Mouse (Mus musculus): ENCODE data around the gene Il13ra2.
"Not testable (repeated sequence)": the region's sequence is repeated elsewhere in the genome, so short reads cannot be mapped to it uniquely, and the experiment has no call there.

Il13ra2 gene

GRCm38 (mm10) chrX:147429129-147429528, at the start of gene Il13ra2:
TSS of gene Il13ra2 (minus strand) at chrX:147429192.
- in situ Hi-C loops (cut with MseI, MboI): no loop called here

DNA sequence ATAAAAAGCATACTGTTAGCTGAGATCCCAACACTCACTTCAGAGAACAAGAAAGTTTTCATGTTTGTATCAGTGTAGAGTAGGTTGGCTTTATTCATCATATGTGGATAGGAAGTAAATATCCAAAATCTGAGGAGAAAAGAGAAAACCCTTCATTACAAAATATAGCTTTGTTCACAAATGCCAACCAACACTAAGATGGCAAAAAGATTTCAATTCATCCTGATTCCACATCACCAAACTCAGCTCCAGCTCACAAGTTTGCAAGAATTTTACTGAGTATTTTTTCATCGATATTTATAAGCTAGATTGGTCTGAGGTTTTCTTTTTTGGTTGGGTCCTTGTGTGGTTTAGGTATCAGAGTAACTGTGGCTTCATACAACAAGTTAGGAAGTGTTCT, 24.6 kb upstream of the Il13ra2 start, which contains the start of gene Vmn1r239-ps:
Gene Vmn1r239-ps, minus strand, starts transcription at position 101 of the 400 bp plus-strand sequence.
- in situ Hi-C loops (cut with MseI, MboI): not testable (repeated sequence)

GRCm38 (mm10) chrX:147443386-147443785, 14.4 kb upstream of the Il13ra2 start:
- in situ Hi-C loops (cut with MseI, MboI): no loop called here

GRCm38 (mm10) chrX:147435400-147435799, 6.4 kb upstream of the Il13ra2 start:
- in situ Hi-C loops (cut with MseI, MboI): no loop called here

DNA sequence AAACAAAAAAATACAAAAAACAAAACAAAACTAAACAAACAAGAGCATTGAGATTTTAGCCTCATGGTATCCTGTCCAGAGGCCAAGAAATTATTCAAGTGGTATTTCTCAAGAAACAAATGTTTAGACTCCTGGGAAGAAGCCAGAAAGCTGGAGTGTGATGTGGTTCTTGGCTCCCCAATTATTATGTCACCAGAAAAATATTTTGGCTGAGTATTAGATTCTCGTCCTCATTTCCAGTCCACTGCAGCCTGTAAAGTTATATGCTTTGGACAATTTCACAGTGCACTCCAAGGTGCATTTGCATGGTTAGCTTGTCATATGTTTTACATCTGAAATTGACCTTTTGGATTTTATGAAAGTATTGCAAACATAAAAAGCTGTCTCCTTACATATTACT, 761 bp upstream of the Il13ra2 start:
- in situ Hi-C loops (cut with MseI, MboI): no loop called here

DNA sequence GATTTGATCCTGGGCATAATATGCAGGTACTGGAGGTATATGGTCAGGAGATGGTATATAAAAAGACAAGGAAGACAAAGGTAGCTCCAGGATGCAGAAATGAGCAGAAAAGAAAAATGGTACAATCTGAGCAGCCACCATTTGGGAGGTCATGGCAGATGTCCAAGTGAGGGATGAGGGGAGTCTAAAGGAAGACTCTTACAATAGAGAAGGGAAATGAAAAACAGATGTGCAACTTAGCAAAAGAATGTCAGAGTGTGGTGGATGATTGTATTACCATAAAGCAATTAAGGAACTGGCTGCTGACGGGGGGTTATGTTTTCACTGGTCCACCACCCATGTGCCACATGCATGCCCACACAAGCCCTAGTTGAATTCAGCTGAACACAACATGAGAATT, 35.5 kb downstream of the Il13ra2 start:
- in situ Hi-C loops (cut with MseI, MboI): no loop called here

DNA sequence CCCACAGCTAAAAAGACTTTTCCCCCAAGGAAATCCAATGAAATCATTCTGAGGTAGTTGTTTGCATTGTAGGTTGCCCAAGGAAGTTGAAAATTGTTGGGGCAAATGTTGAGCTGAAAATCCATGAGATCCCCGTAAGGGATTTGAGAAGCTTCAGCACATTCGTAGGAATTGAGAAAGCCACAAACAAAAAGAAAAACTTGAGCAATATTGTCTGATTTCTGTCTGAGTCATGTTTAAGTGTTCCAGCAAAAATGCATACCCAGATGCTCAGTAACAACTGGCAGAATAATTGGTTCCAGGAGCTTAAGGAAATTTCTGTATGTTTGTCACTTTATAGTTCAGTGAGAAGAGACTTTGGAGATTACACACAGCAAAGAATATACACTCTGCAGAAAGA, 79.8 kb downstream of the Il13ra2 start:
- in situ Hi-C loops (cut with MseI, MboI): no loop called here

Data from mouse trophoblast stem cell (cell line).